Mouse (Mus musculus) thymus, adult 2 months (tissue): Measurements from ENCODE around the gene Tram2. TPM values are rescaled to one million over a fixed set of nuclear protein-coding genes. Genes with fewer than 3 reads are reported as not detected.

ENCODE experiments used
- DNase-seq: peaks from one replicate; pipeline ENCODE4 v3.0.0; 2021
- H3K27ac ChIP-seq: fragments of 200-500 bp; 2 replicates; pipeline ENCODE4 v1.5.1; 2012; ENCODE audit warnings: low read length, control low read depth; ENCODE audit not compliant: control insufficient read depth, insufficient read depth
- H3K27me3 ChIP-seq: fragments of 200-500 bp; 2 replicates; pipeline ENCODE4 v1.6.1; 2012; ENCODE audit warnings: mild to moderate bottlenecking, low read length, moderate library complexity, mixed read lengths; ENCODE audit not compliant: control insufficient read depth, insufficient read depth
- H3K36me3 ChIP-seq: fragments of 200-500 bp; 2 replicates; pipeline ENCODE4 v1.6.1; 2012; ENCODE audit warnings: mild to moderate bottlenecking, low read length, moderate library complexity; ENCODE audit not compliant: control insufficient read depth, insufficient read depth
- H3K4me1 ChIP-seq: fragments of 200-500 bp; replicated peaks from 2 replicates; pipeline ENCODE4 v1.6.1; 2012; ENCODE audit warnings: low read length; ENCODE audit not compliant: control insufficient read depth, insufficient read depth
- H3K4me3 ChIP-seq: fragments of 200-500 bp; 2 replicates; pipeline ENCODE4 v1.5.1; 2012; ENCODE audit warnings: mild to moderate bottlenecking, low read length, control low read depth, moderate library complexity; ENCODE audit not compliant: control insufficient read depth, insufficient read depth
- CTCF ChIP-seq: fragments of 200-500 bp; IDR thresholded peaks from 2 replicates; pipeline ENCODE4 v1.5.1; 2012; ENCODE audit warnings: mild to moderate bottlenecking, control low read depth, low read length, moderate library complexity, borderline replicate concordance; ENCODE audit not compliant: control insufficient read depth, poor library complexity, insufficient read depth; ENCODE audit errors: extremely low read depth
- POLR2A ChIP-seq: fragments of 200-500 bp; IDR thresholded peaks from 2 replicates; pipeline ENCODE4 v1.6.1; 2012; ENCODE audit warnings: mild to moderate bottlenecking, low read length, control low read depth, moderate library complexity; ENCODE audit not compliant: control insufficient read depth, poor library complexity, insufficient read depth; ENCODE audit errors: extremely low read depth
- WGBS: fragments of 180-500 bp; shearing (Covaris S2); methylation state at CpG from one replicate; pipeline ENCODE4 v1.1.7; 2018; 5-methylcytosine and 5-hydroxymethylcytosine counted together
- polyA plus RNA-seq: library from polyadenylated mRNA; depleted of rRNA; stranded (reverse); fragments of >200 nt; gene quantifications from 2 replicates; pipeline ENCODE4 v1.2.3, GENCODE M21; 2012

The Tram2 gene
- polyA plus RNA-seq, 1 experiment = 9.2 TPM

GRCm38 (mm10) chr1:21078481-21079214, 381 bp downstream of the Tram2 start:
- H3K36me3 ChIP-seq = no peaks in the 10 kb centered on the region
- no peak overlapping the region for H3K27ac ChIP-seq
- H3K4me1 ChIP-seq = peaks cover 22% of the 10 kb centered on the region
- H3K4me3 ChIP-seq = peak overlapping the region; percentile 90
- WGBS = under 1% methylated on average over 36 of the region's 36 CpGs
- DNase-seq = no peak
- no peaks in the 10 kb centered on the region for H3K27me3 ChIP-seq
- TF ChIP-seq CTCF = no peak
- no peak for TF ChIP-seq POLR2A

GRCm38 (mm10) chr1:21077619-21078018, 1.4 kb downstream of the Tram2 start:
- Histone ChIP-seq H3K27me3 (no peaks in the 10 kb centered on the region), H3K36me3 (no peaks in the 10 kb centered on the region), H3K4me1 (peaks cover 22% of the 10 kb centered on the region), H3K27ac (no peak overlapping the region), H3K4me3 (no peak overlapping the region)
- WGBS = 74% methylated on average over 7 of the region's 7 CpGs
- no peak for DNase-seq
- TF ChIP-seq POLR2A (no peak), CTCF (no peak)

- TF ChIP-seq POLR2A (no peak), CTCF (no peak)
- no peaks in the 10 kb centered on the region for H3K36me3 ChIP-seq
- DNase-seq = no peak
- no peak overlapping the region for H3K27ac ChIP-seq
- peaks cover 22% of the 10 kb centered on the region for H3K4me1 ChIP-seq
- 75% methylated on average over 5 of the region's 5 CpGs for WGBS
- H3K27me3 ChIP-seq = no peaks in the 10 kb centered on the region
- H3K4me3 ChIP-seq = no peak overlapping the region
These were observed 1.8 kb downstream of the Tram2 start for GRCm38 (mm10) chr1:21077191-21077590.

- no peak overlapping the region for H3K27ac ChIP-seq
- WGBS = 92% methylated on average over 6 of the region's 6 CpGs
- H3K36me3 ChIP-seq = no peaks in the 10 kb centered on the region
- H3K4me3 ChIP-seq = no peak overlapping the region
- peaks cover 22% of the 10 kb centered on the region for H3K4me1 ChIP-seq
- TF ChIP-seq POLR2A (no peak), CTCF (no peak)
- DNase-seq = no peak
- no peaks in the 10 kb centered on the region for H3K27me3 ChIP-seq
These were observed 3.0 kb downstream of the Tram2 start for GRCm38 (mm10) chr1:21075986-21076495.

- Histone ChIP-seq H3K27me3 (no peaks in the 10 kb centered on the region), H3K4me3 (no peak overlapping the region), H3K27ac (no peak overlapping the region), H3K36me3 (no peaks in the 10 kb centered on the region), H3K4me1 (peaks cover 22% of the 10 kb centered on the region)
- DNase-seq = no peak
- no peak for TF ChIP-seq CTCF
- no peak for TF ChIP-seq POLR2A
- 92% methylated on average over 5 of the region's 5 CpGs for WGBS
These were observed 4.8 kb downstream of the Tram2 start for GRCm38 (mm10) chr1:21074231-21074630.

GRCm38 (mm10) chr1:21072875-21073444, 6.1 kb downstream of the Tram2 start:
- Histone ChIP-seq H3K36me3 (no peaks in the 10 kb centered on the region), H3K27me3 (no peaks in the 10 kb centered on the region), H3K4me1 (peaks cover 14% of the 10 kb centered on the region), H3K27ac (no peak overlapping the region), H3K4me3 (no peak overlapping the region)
- DNase-seq = no peak
- WGBS = 97% methylated on average over 12 of the region's 12 CpGs
- no peak for TF ChIP-seq CTCF
- TF ChIP-seq POLR2A = no peak

- no peak overlapping the region for H3K4me3 ChIP-seq
- WGBS = 96% methylated on average over 13 of the region's 13 CpGs
- H3K4me1 ChIP-seq = peaks cover 6% of the 10 kb centered on the region
- no peaks in the 10 kb centered on the region for H3K36me3 ChIP-seq
- H3K27ac ChIP-seq = no peak overlapping the region
- TF ChIP-seq POLR2A = no peak
- no peak for TF ChIP-seq CTCF
- H3K27me3 ChIP-seq = no peaks in the 10 kb centered on the region
- DNase-seq = no peak
These were observed 8.4 kb downstream of the Tram2 start for GRCm38 (mm10) chr1:21070658-21071057.
